Mouse (Mus musculus): Measurements from ENCODE around the gene Osbpl3. TPM values are rescaled to one million over a fixed set of nuclear protein-coding genes. Genes with fewer than 3 reads are reported as not detected.

The Osbpl3 gene
- polyA plus RNA-seq, 1 experiment from 2014 or later, result 5.1 TPM

DNA sequence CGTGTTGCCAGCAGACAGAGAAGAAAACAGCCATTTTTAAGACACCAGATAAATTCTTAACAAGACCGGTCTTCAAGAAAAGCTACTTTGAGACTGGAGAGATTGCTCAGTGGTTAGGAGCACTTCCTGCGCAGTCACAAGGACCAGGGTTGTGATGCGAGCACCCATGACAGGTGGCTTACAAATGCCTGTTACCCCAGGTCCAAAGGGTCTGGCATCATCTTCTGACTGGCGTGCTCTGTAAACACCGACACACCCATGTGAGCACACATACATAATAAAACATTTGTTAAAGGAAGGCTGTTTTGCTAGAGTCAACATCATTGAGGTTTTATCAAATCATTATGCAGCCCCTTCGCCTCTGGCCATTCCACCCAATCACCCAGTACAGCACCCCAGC, 176.4 kb downstream of the Osbpl3 start:
- no peak overlapping the region for H3K4me2 ChIP-seq
- H3K4me1 ChIP-seq (replicated peaks), result no peaks in the 10 kb centered on the region
- H3K27me3 ChIP-seq, result no peaks in the 10 kb centered on the region
- 92% methylated on average over 7 of the region's 7 CpGs for WGBS
- no peak overlapping the region for H3K9ac ChIP-seq
- H3K36me3 ChIP-seq, result no peaks in the 10 kb centered on the region
- no peak overlapping the region for H3K27ac ChIP-seq (replicated peaks)
- H3K9me3 ChIP-seq, result no peaks in the 10 kb centered on the region
- no peak overlapping the region for H3K4me3 ChIP-seq
- no peak for ATAC-seq (ENCODE audit: low read depth)

DNA sequence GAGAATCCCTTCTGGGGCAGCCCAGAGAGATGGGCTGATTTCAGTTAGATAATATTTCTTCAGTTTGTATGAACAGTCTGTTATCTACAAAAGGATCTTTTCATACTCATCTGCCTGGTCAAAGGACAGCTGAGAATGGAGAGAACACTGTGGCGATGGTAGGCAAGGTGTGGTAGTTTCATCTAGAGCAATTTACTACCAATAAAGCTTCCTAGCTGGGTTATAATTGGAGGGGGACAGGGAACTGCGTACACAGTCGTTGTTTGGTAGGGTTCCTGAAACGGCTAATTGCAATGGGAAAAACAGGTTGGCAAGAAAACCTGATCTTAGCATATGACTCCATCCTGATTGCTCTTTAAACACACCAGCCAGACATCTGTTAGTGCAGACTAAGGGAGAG, 182.1 kb downstream of the Osbpl3 start:
- no peak for ATAC-seq (ENCODE audit: low read depth)
- 76% methylated on average over 4 of the region's 4 CpGs for WGBS

GRCm38 (mm10) chr6:50273416-50273815, 182.6 kb downstream of the Osbpl3 start:
- no peak overlapping the region for H3K9ac ChIP-seq
- H3K4me3 ChIP-seq, result no peak overlapping the region
- no peaks in the 10 kb centered on the region for H3K36me3 ChIP-seq
- H3K4me2 ChIP-seq, result no peak overlapping the region
- H3K27me3 ChIP-seq, result no peaks in the 10 kb centered on the region
- no peaks in the 10 kb centered on the region for H3K9me3 ChIP-seq
- no peaks in the 10 kb centered on the region for H3K4me1 ChIP-seq (replicated peaks)
- 73% methylated on average over 1 of the region's 1 CpGs for WGBS
- no peak overlapping the region for H3K27ac ChIP-seq (replicated peaks)
- no peak for ATAC-seq (ENCODE audit: low read depth)

More for the DNA sequence above, 182.1 kb downstream of the Osbpl3 start:
- Histone ChIP-seq H3K9me3 (no peaks in the 10 kb centered on the region), H3K27me3 (no peaks in the 10 kb centered on the region), H3K9ac (no peak overlapping the region), H3K27ac (replicated peaks) (no peak overlapping the region), H3K4me1 (replicated peaks) (no peaks in the 10 kb centered on the region), H3K36me3 (no peaks in the 10 kb centered on the region), H3K4me2 (no peak overlapping the region), H3K4me3 (no peak overlapping the region)

GRCm38 (mm10) chr6:50263670-50264069, 192.3 kb downstream of the Osbpl3 start, which contains the start of gene Gsdme:
Gene Gsdme, minus strand, starts transcription at chr6:50263862.
- Histone ChIP-seq H3K9ac (no peak within 1 kb of the TSS), H3K27ac (replicated peaks) (no peak within 1 kb of the TSS), H3K4me2 (no peak within 1 kb of the TSS), H3K9me3 (no peaks in the 10 kb centered on the region), H3K27me3 (no peaks in the 10 kb centered on the region), H3K4me1 (replicated peaks) (peaks cover 28% of the 10 kb centered on the region), H3K4me3 (no peak within 1 kb of the TSS), H3K36me3 (no peaks in the 10 kb centered on the region)
- WGBS, result 82% methylated on average over 6 of the region's 6 CpGs
- no peak for ATAC-seq (ENCODE audit: low read depth)

DNA sequence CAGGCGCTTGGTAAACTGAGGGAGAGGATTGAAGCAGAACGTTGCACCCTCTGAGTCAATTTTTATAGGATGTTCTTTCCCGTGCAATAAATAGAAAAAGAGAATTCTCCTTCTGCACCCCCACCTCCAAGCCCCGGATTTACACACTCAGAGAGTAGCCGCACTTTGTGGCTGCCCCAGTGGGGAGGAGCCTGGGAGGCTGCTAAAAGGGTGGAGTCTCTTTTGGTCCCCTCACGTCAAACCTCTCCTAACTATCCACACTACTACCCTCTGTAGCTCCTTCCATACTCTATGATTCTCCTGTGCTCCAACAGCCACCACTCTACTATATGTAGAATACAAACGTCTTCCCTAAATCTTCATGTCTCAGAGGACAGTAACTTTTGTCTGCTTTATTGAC, 193.7 kb downstream of the Osbpl3 start:
- peak; percentile 41; the same call in 1 of the 2 replicates for ATAC-seq (ENCODE audit: low read depth)
- H3K27me3 ChIP-seq, result no peaks in the 10 kb centered on the region
- H3K9me3 ChIP-seq, result no peaks in the 10 kb centered on the region
- H3K9ac ChIP-seq, result peak overlapping the region; percentile 82
- 28% methylated on average over 7 of the region's 7 CpGs for WGBS
- H3K4me1 ChIP-seq (replicated peaks), result peaks cover 28% of the 10 kb centered on the region
- no peak overlapping the region; the same call in 1 of the 2 replicates for H3K27ac ChIP-seq (replicated peaks)
- H3K4me2 ChIP-seq, result peak overlapping the region; percentile 64
- H3K4me3 ChIP-seq, result peak overlapping the region; percentile 53
- no peaks in the 10 kb centered on the region for H3K36me3 ChIP-seq

- ATAC-seq (ENCODE audit: low read depth), result no peak; the same call in none of the 2 replicates
- Histone ChIP-seq H3K4me1 (replicated peaks) (peaks cover 28% of the 10 kb centered on the region), H3K27me3 (no peaks in the 10 kb centered on the region), H3K9me3 (no peaks in the 10 kb centered on the region), H3K27ac (replicated peaks) (peak overlapping the region; percentile 77), H3K4me2 (peak overlapping the region; percentile 64), H3K9ac (peak overlapping the region; percentile 82), H3K36me3 (no peaks in the 10 kb centered on the region), H3K4me3 (peak overlapping the region; percentile 53)
- 3% methylated on average over 6 of the region's 6 CpGs for WGBS
Measured at GRCm38 (mm10) chr6:50261922-50262261, 194.1 kb downstream of the Osbpl3 start.

DNA sequence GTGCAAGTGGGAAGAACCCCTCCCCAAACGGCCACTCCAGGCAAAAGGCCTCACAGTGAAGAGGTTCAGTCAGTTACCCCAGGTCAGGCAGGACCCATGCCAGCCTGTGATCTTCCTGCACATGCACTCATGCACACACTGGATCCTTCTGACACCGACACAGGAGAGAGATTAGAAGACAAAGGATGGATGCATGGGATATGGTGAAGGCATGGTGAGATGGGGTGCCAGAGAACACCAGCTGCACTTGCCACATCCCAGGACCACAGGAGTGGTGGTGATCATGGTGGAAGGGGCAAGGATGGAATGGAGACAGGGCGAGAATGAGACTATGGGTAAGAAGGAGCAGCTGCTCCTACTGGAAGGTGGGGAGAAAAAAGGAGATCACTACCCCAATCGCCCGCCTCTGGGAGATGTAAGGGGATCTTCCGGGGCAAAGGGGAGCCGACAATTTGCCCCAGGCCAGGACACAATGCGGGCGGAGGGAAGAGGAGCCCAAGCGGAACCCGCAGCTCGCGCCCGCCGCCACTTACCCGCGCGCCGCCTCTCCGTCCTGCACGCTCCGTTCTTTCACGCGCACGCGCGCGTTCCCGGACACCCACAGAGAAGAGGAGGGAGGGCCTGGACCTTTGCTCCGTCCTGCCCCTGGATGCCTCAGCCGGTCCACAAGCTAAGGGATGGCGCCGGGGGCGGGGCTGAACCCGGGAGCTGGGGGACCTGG, 194.6 kb downstream of the Osbpl3 start:
- 1% methylated on average over 35 of the region's 35 CpGs for WGBS
- H3K4me2 ChIP-seq, result peak overlapping the region; percentile 64
- H3K27me3 ChIP-seq, result no peaks in the 10 kb centered on the region
- peaks cover 28% of the 10 kb centered on the region for H3K4me1 ChIP-seq (replicated peaks)
- H3K36me3 ChIP-seq, result no peaks in the 10 kb centered on the region
- H3K9ac ChIP-seq, result peak overlapping the region; percentile 82
- no peaks in the 10 kb centered on the region for H3K9me3 ChIP-seq
- H3K4me3 ChIP-seq, result peak overlapping the region; percentile 53
- peak overlapping the region; percentile 77 for H3K27ac ChIP-seq (replicated peaks)
- ATAC-seq (ENCODE audit: low read depth), result peak; percentile 94

- Histone ChIP-seq H3K4me3 (no peak overlapping the region), H3K9ac (no peak overlapping the region), H3K4me1 (replicated peaks) (peaks cover 11% of the 10 kb centered on the region), H3K4me2 (no peak overlapping the region), H3K9me3 (no peaks in the 10 kb centered on the region), H3K36me3 (no peaks in the 10 kb centered on the region; the same call in 1 of the 2 replicates), H3K27ac (replicated peaks) (no peak overlapping the region), H3K27me3 (no peaks in the 10 kb centered on the region)
- 67% methylated on average over 5 of the region's 5 CpGs for WGBS
- no peak for ATAC-seq (ENCODE audit: low read depth)
Measured at GRCm38 (mm10) chr6:50255356-50255755, 200.6 kb downstream of the Osbpl3 start.

DNA sequence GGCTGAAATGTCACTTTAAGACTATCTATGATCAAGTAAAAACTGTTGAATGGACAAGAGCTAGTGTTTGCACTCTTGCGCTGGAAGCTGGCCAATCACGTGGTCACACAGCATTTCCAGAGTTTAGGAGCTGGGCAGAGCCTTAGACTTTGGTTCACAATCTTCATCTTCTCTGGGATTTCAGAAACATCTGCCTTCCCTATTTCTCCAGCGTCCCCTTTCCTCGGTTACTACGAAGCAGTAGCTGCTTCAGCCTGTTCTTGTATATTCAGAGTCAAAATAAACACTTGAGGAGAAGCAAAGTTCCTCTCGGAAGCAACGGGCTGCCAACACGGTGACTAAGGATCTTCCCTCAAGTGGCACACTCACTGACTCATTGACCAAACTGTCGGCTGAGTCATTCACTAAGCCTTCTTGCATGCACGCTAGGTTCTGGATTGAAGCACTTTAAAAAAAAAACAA, 201.2 kb downstream of the Osbpl3 start:
- 76% methylated on average over 10 of the region's 10 CpGs for WGBS
- no peaks in the 10 kb centered on the region for H3K9me3 ChIP-seq
- peaks cover 5% of the 10 kb centered on the region for H3K4me1 ChIP-seq (replicated peaks)
- no peaks in the 10 kb centered on the region; the same call in 1 of the 2 replicates for H3K36me3 ChIP-seq
- no peak overlapping the region for H3K4me2 ChIP-seq
- H3K4me3 ChIP-seq, result no peak overlapping the region
- H3K27ac ChIP-seq (replicated peaks), result no peak overlapping the region
- H3K9ac ChIP-seq, result no peak overlapping the region
- ATAC-seq (ENCODE audit: low read depth), result no peak
- H3K27me3 ChIP-seq, result no peaks in the 10 kb centered on the region

- Histone ChIP-seq H3K36me3 (peaks cover 5% of the 10 kb centered on the region; the same call in 1 of the 2 replicates), H3K4me2 (no peak overlapping the region), H3K27ac (replicated peaks) (no peak overlapping the region), H3K4me1 (replicated peaks) (no peaks in the 10 kb centered on the region), H3K9me3 (no peaks in the 10 kb centered on the region), H3K27me3 (no peaks in the 10 kb centered on the region), H3K4me3 (no peak overlapping the region), H3K9ac (no peak overlapping the region)
- 77% methylated on average over 5 of the region's 5 CpGs for WGBS
- no peak for ATAC-seq (ENCODE audit: low read depth)
Measured at GRCm38 (mm10) chr6:50252690-50253089, 203.3 kb downstream of the Osbpl3 start.

GRCm38 (mm10) chr6:50247791-50248190, 208.2 kb downstream of the Osbpl3 start:
- Histone ChIP-seq H3K9me3 (no peaks in the 10 kb centered on the region), H3K27me3 (no peaks in the 10 kb centered on the region), H3K4me1 (replicated peaks) (0 out of 2 replicates have a peak, but pooled peaks cover 4% of the 10 kb centered on the region), H3K36me3 (peaks cover 5% of the 10 kb centered on the region; the same call in 1 of the 2 replicates), H3K9ac (no peak overlapping the region), H3K4me2 (no peak overlapping the region), H3K27ac (replicated peaks) (no peak overlapping the region), H3K4me3 (no peak overlapping the region)
- WGBS, result 89% methylated on average over 4 of the region's 4 CpGs
- ATAC-seq (ENCODE audit: low read depth), result no peak

- H3K27me3 ChIP-seq, result no peaks in the 10 kb centered on the region
- H3K27ac ChIP-seq (replicated peaks), result no peak overlapping the region
- no peaks in the 10 kb centered on the region for H3K9me3 ChIP-seq
- 79% methylated on average over 2 of the region's 2 CpGs for WGBS
- H3K4me2 ChIP-seq, result no peak overlapping the region
- H3K4me1 ChIP-seq (replicated peaks), result 0 out of 2 replicates have a peak, but pooled peaks cover 4% of the 10 kb centered on the region
- H3K9ac ChIP-seq, result no peak overlapping the region
- H3K36me3 ChIP-seq, result peaks cover 5% of the 10 kb centered on the region; the same call in 1 of the 2 replicates
- no peak overlapping the region for H3K4me3 ChIP-seq
- no peak for ATAC-seq (ENCODE audit: low read depth)
Measured at GRCm38 (mm10) chr6:50247356-50247755, 208.6 kb downstream of the Osbpl3 start.

All from neural tube, embryonic 13.5 days (tissue).